Mouse (Mus musculus) intestine, embryonic 15.5 days (tissue): Measurements from ENCODE around the gene Pheta2. TPM values are rescaled to one million over a fixed set of nuclear protein-coding genes. Genes with fewer than 3 reads are reported as not detected.
"Not testable (repeated sequence)": the region's sequence is repeated elsewhere in the genome, so short reads cannot be mapped to it uniquely, and the experiment has no call there.

Experiments
- ATAC-seq: fragments of 200-750 bp; cut with Nextera tagmentation; 2 replicates; pipeline ENCODE4 v1.8.0; 2017; ENCODE audit warnings: moderate TSS enrichment, moderate library complexity
- H3K27ac ChIP-seq: fragments of 300-500 bp; sonication (generic); 2 replicates; pipeline ENCODE4 v1.5.1; 2015; ENCODE audit warnings: mild to moderate bottlenecking, inconsistent platforms
- H3K27me3 ChIP-seq: fragments of 300-500 bp; sonication (generic); replicated peaks from 2 replicates; pipeline ENCODE4 v1.6.1; 2015; ENCODE audit warnings: inconsistent platforms
- H3K36me3 ChIP-seq: fragments of 300-500 bp; sonication (generic); 2 replicates; pipeline ENCODE4 v1.6.1; 2015; ENCODE audit warnings: inconsistent platforms
- H3K4me1 ChIP-seq: fragments of 300-500 bp; sonication (generic); replicated peaks from 2 replicates; pipeline ENCODE4 v1.6.1; 2015; ENCODE audit warnings: inconsistent platforms
- H3K4me2 ChIP-seq: fragments of 300-500 bp; sonication (generic); replicated peaks from 2 replicates; pipeline ENCODE4 v1.6.1; 2015; ENCODE audit warnings: mild to moderate bottlenecking, inconsistent platforms
- H3K4me3 ChIP-seq: fragments of 300-500 bp; sonication (generic); replicated peaks from 2 replicates; pipeline ENCODE4 v1.5.1; 2015; ENCODE audit warnings: inconsistent platforms
- H3K9ac ChIP-seq: fragments of 300-500 bp; sonication (generic); 2 replicates; pipeline ENCODE4 v1.6.1; 2015; ENCODE audit warnings: inconsistent platforms
- H3K9me3 ChIP-seq: fragments of 300-500 bp; sonication (generic); 2 replicates; pipeline ENCODE4 v1.6.1; 2016; ENCODE audit warnings: inconsistent platforms
- WGBS: fragments of 180-500 bp; shearing (Covaris S2); methylation state at CpG from one replicate; pipeline ENCODE4 v1.1.7; 2015; 5-methylcytosine and 5-hydroxymethylcytosine counted together
- polyA plus RNA-seq: library from polyadenylated mRNA; unstranded; fragments of >200 nt; fragmentation: Nextera tagmentation; extraction: Ambion mirVana; gene quantifications from 2 replicates; pipeline ENCODE4 v1.2.1, GENCODE M21; 2015

Pheta2 gene
- polyA plus RNA-seq, 1 experiment from 2014 or later, result 13.1 TPM

DNA sequence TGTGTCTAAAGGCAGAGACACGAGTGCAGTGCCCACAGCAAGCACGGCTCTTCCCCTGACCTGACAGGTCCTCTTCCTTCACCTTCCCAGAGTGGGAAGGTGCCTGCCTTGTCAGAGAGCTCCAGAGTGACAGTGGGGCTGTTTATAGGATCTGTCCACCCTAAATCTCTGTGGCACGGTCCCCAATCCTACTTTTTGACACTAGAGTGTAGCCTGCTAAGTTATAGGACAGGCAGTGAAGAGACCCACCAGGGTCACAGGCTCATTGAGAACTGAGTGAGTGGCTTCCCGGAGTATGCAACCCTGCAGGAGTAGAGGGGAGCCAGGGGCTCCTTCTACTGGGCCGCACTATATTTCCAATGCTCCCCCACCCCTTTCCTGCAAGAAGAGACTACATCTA, 39.0 kb downstream of the Pheta2 start:
- peaks cover 18% of the 10 kb centered on the region for H3K4me1 ChIP-seq
- 0 out of 2 replicates have a peak overlapping the region, but pooled peaks have one; percentile 36 for H3K27ac ChIP-seq
- ATAC-seq, result no peak
- WGBS, result 68% methylated on average over 5 of the region's 5 CpGs
- H3K4me3 ChIP-seq, result no peak overlapping the region
- H3K27me3 ChIP-seq, result no peaks in the 10 kb centered on the region
- no peak overlapping the region for H3K9ac ChIP-seq
- H3K36me3 ChIP-seq, result 0 out of 2 replicates have a peak, but pooled peaks cover 3% of the 10 kb centered on the region
- H3K9me3 ChIP-seq, result no peaks in the 10 kb centered on the region
- 0 out of 2 replicates have a peak overlapping the region, but pooled peaks have one; percentile 86 for H3K4me2 ChIP-seq

DNA sequence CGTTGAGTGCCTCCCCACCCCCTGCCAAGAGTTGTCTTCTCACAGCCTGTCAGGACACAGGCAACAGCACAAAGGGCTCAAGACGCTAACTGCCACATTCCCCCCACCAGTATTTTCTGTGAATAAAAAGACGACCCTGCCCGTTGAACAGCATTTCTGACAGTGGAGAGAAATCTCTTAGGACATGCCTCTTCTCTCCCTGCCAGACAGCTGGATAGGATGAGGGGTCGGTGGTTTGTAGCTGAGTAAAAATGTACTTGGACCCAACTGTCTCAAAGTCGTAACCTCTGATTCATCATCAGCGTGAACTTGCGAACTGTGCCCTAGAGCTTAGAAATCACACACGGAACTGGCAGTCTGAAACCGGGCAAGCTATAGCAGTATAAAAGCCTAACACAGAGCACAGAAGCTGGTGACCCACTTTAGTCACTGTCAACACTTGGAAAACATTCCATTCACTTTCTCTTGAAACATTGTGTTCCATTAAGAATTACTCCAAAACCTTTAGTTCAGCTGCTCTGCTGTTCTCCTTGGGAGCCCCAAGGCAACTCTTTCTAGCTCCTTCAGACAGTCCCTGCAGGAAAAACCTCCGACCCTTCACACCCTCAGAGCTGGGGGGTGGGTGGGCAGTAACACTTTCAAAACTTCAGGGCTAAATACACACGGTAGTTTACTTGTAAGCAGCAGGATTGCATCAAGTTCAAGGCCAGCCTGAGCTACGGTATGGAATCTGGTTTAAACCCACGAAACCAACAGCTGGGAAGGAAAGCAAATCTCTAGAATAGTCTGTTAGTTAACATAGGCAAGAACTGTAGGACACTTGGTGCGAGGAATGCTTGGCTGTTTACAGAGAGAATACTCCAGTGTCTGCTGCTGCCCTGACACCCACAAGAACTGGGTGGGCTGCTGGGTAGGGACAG, 39.8 kb downstream of the Pheta2 start:
- Histone ChIP-seq H3K9ac (0 out of 2 replicates have a peak overlapping the region, but pooled peaks have one; percentile 4), H3K4me1 (peaks cover 18% of the 10 kb centered on the region), H3K4me3 (0 out of 2 replicates have a peak overlapping the region, but pooled peaks have one; percentile 1), H3K36me3 (0 out of 2 replicates have a peak, but pooled peaks cover 3% of the 10 kb centered on the region), H3K27me3 (no peaks in the 10 kb centered on the region), H3K27ac (peak overlapping the region; percentile 69), H3K9me3 (no peaks in the 10 kb centered on the region), H3K4me2 (peak overlapping the region; percentile 86)
- 35% methylated on average over 15 of the region's 15 CpGs for WGBS
- no peak for ATAC-seq

GRCm38 (mm10) chr15:82379511-82379870, 40.7 kb downstream of the Pheta2 start:
- no peaks in the 10 kb centered on the region for H3K9me3 ChIP-seq
- WGBS, result 14% methylated on average over 7 of the region's 7 CpGs
- no peaks in the 10 kb centered on the region for H3K36me3 ChIP-seq
- H3K9ac ChIP-seq, result peak overlapping the region; percentile 52
- H3K27ac ChIP-seq, result peak overlapping the region; percentile 86
- peak; percentile 80 for ATAC-seq
- H3K27me3 ChIP-seq, result no peaks in the 10 kb centered on the region
- peaks cover 18% of the 10 kb centered on the region for H3K4me1 ChIP-seq
- peak overlapping the region; percentile 86 for H3K4me2 ChIP-seq
- H3K4me3 ChIP-seq, result peak overlapping the region; percentile 45

DNA sequence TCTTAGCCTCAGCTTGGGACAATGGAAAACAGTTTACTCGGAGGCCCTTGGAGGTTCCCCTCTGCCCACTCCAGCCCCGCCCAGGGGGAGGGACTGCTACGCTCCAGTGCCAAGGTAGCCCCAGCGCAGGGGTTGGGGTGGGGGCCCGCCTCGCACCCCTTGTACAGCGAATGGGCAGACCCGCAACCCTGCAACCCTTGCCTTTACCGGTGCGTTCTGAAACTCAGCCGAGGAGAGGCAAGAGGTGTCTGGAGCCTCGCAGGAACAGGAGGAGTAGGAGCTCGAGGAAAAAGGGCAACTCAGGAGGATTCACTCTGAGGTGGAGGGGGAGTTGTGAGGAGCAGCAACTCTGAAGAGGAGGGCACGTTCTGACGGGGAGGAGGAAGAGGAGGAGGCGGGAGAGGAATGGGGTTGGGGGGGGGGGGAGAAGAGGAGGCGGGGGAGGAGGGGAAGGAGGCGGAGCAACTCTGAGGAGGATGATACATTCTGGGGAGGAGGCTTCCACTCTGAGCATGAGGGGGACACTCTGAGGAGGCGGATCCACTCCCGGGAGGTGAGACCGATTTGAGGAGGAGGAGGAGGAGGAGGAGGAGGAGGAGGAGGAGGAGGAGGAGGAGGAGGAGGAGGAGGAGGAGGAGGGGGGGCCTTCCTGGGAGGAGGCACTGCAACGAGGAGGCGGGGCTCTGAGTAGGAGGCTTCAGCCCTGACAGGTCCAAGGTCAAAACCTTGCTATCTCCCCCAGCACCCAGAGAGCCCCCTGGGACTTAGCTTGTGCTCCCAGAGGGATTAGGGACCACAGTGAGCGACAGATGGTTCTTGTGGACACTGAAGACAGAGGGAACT, 41.4 kb downstream of the Pheta2 start, which contains the start of gene Cyp2d22:
Gene Cyp2d22 (minus strand): TSS at position 390 of the 843 bp plus-strand sequence.
- H3K27ac ChIP-seq, result peak within 1 kb of the TSS; percentile 86
- H3K27me3 ChIP-seq, result no peaks in the 10 kb centered on the region
- H3K9me3 ChIP-seq, result no peaks in the 10 kb centered on the region
- H3K9ac ChIP-seq, result peak within 1 kb of the TSS; percentile 52
- H3K4me1 ChIP-seq, result peaks cover 18% of the 10 kb centered on the region
- WGBS, result 2% methylated on average over 18 of the region's 24 CpGs
- H3K36me3 ChIP-seq, result no peaks in the 10 kb centered on the region
- ATAC-seq, result peak; percentile 84
- H3K4me2 ChIP-seq, result peak within 1 kb of the TSS; percentile 86
- H3K4me3 ChIP-seq, result peak within 1 kb of the TSS; percentile 45

- WGBS, result 30% methylated on average over 7 of the region's 7 CpGs
- H3K27me3 ChIP-seq, result no peaks in the 10 kb centered on the region
- peaks cover 18% of the 10 kb centered on the region for H3K4me1 ChIP-seq
- no peaks in the 10 kb centered on the region for H3K36me3 ChIP-seq
- H3K4me3 ChIP-seq, result peak overlapping the region; percentile 45
- H3K4me2 ChIP-seq, result peak overlapping the region; percentile 86
- no peaks in the 10 kb centered on the region for H3K9me3 ChIP-seq
- peak overlapping the region; percentile 32; the same call in 1 of the 2 replicates for H3K27ac ChIP-seq
- H3K9ac ChIP-seq, result peak overlapping the region; percentile 33; the same call in 1 of the 2 replicates
- ATAC-seq, result no peak
Observed at GRCm38 (mm10) chr15:82380714-82381062, 41.9 kb downstream of the Pheta2 start.

- Histone ChIP-seq H3K4me1 (peaks cover 16% of the 10 kb centered on the region), H3K27ac (no peak overlapping the region), H3K9ac (no peak overlapping the region), H3K4me3 (no peak overlapping the region), H3K36me3 (no peaks in the 10 kb centered on the region), H3K4me2 (no peak overlapping the region), H3K9me3 (no peaks in the 10 kb centered on the region), H3K27me3 (no peaks in the 10 kb centered on the region)
- no peak for ATAC-seq
- 86% methylated on average over 2 of the region's 2 CpGs for WGBS
Observed at GRCm38 (mm10) chr15:82382441-82382840, 43.7 kb downstream of the Pheta2 start.

GRCm38 (mm10) chr15:82385729-82386128, 47.0 kb downstream of the Pheta2 start:
- Histone ChIP-seq H3K9me3 (no peaks in the 10 kb centered on the region), H3K4me3 (no peak overlapping the region), H3K9ac (no peak overlapping the region), H3K27ac (no peak overlapping the region), H3K4me1 (no peaks in the 10 kb centered on the region), H3K27me3 (no peaks in the 10 kb centered on the region), H3K36me3 (no peaks in the 10 kb centered on the region), H3K4me2 (no peak overlapping the region)
- 87% methylated on average over 2 of the region's 2 CpGs for WGBS
- no peak for ATAC-seq

DNA sequence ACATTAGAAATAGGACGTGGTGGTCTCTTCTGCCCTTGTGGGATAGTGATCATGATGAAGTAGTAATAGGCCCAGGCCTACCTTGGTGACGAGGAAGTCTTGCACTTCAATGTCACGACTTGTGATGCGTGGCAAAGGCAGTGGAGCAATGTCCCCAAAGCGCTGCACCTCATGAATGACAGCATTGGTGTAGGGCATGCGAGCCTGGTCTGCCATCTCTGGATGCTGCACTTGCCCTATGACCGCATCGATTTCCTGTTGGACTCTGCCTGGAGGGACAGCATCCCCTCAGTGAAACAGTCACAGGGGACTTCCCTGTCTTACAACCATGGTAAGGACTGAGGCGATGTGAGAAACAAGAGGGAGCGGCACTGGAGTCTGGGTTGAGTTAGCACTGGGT, 51.2 kb downstream of the Pheta2 start:
- not testable (repeated sequence) for H3K9me3 ChIP-seq, H3K27ac ChIP-seq

GRCm38 (mm10) chr15:82393922-82394321, 55.2 kb downstream of the Pheta2 start, which contains the start of gene Cyp2d11:
Cyp2d11 (minus strand) TSS chr15:82394022.
- ATAC-seq, H3K4me1 ChIP-seq, H3K9ac ChIP-seq, H3K4me2 ChIP-seq, H3K27ac ChIP-seq, H3K27me3 ChIP-seq, H3K4me3 ChIP-seq, H3K9me3 ChIP-seq, H3K36me3 ChIP-seq: not testable (repeated sequence)
- WGBS, result 88% methylated on average over 2 of the region's 2 CpGs

More for the DNA sequence above, 51.2 kb downstream of the Pheta2 start:
- not testable (repeated sequence) for H3K9ac ChIP-seq, H3K27me3 ChIP-seq, H3K4me3 ChIP-seq, H3K4me2 ChIP-seq, H3K36me3 ChIP-seq, H3K4me1 ChIP-seq, ATAC-seq
- 94% methylated on average over 10 of the region's 10 CpGs for WGBS

Other genes starting within 250 kb of the Pheta2 start
- gene Ccdc134, start 211.0 kb upstream of the Pheta2 start, polyA plus RNA-seq, result 12.0 and 12.6 TPM in 2 replicates
- gene Srebf2, start 191.8 kb upstream of the Pheta2 start, polyA plus RNA-seq, result 163 and 172 TPM in 2 replicates
- gene Shisa8, start 126.1 kb upstream of the Pheta2 start, polyA plus RNA-seq, result 0.10 and 0.15 TPM in 2 replicates
- 0.25 TPM in 1 of 2 replicates, not detected in the other for gene Tnfrsf13c, start 114.6 kb upstream of the Pheta2 start, polyA plus RNA-seq
- 46.0 and 49.1 TPM in 2 replicates for gene Cenpm, start 94.2 kb upstream of the Pheta2 start, polyA plus RNA-seq
- gene 1500009C09Rik, start 86.5 kb upstream of the Pheta2 start, polyA plus RNA-seq, result 0.13 TPM in 1 of 2 replicates, not detected in the other
- 8.6 and 10.2 TPM in 2 replicates for gene Sept3, start 64.0 kb upstream of the Pheta2 start, polyA plus RNA-seq
- 0.11 and 0.13 TPM in 2 replicates for gene Wbp2nl, start 40.0 kb upstream of the Pheta2 start, polyA plus RNA-seq
- 144 and 176 TPM in 2 replicates for gene Naga, start within 50 bp of the Pheta2 start, polyA plus RNA-seq
- 277 and 308 TPM in 2 replicates for gene Smdt1, start within 50 bp of the Pheta2 start, polyA plus RNA-seq
- gene Ndufa6, start 15.4 kb downstream of the Pheta2 start, polyA plus RNA-seq, result 502 and 513 TPM in 2 replicates
- gene Cyp2d22, start 41.3 kb downstream of the Pheta2 start, polyA plus RNA-seq, result 9.0 and 11.2 TPM in 2 replicates
- gene Cyp2d11, start 55.1 kb downstream of the Pheta2 start, polyA plus RNA-seq, result not detected in 2 replicates
- 0.83 and 1.0 TPM in 2 replicates for gene Cyp2d10, start 68.3 kb downstream of the Pheta2 start, polyA plus RNA-seq
- 0.19 and 0.30 TPM in 2 replicates for gene Cyp2d9, start 94.5 kb downstream of the Pheta2 start, polyA plus RNA-seq
- gene Cyp2d12, start 216.1 kb downstream of the Pheta2 start, polyA plus RNA-seq, result not detected in 2 replicates